Mouse (Mus musculus): ENCODE results near the gene Utp4. TPM values are rescaled to one million over a fixed set of nuclear protein-coding genes. Genes with fewer than 3 reads are reported as not detected.
A peak's percentile ranks its signal among the peaks of the same experiment; 100 is the strongest.
"Not testable (repeated sequence)": the region's sequence is repeated elsewhere in the genome, so short reads cannot be mapped to it uniquely, and the experiment has no call there.

Utp4 gene
- polyA plus RNA-seq, 1 experiment, result 46.9 TPM

GRCm38 (mm10) chr8:106871931-106872371, 21.5 kb upstream of the Utp4 start:
- Histone ChIP-seq H3K4me3 (ENCODE audit: insufficient read depth, low read length) (no peak overlapping the region), H3K4me1 (ENCODE audit: control insufficient read depth, insufficient read depth, low read length) (0 out of 2 replicates have a peak, but pooled peaks cover 3% of the 10 kb centered on the region), H3K27ac (ENCODE audit: insufficient read depth, low read length) (no peak overlapping the region)
- TF ChIP-seq POLR2A (IDR thresholded peaks at IDR 0.05; ENCODE audit: low read depth, low read length) (no peak), CTCF (IDR thresholded peaks at IDR 0.05; ENCODE audit: borderline replicate concordance, insufficient read depth, low read length) (no peak)

DNA sequence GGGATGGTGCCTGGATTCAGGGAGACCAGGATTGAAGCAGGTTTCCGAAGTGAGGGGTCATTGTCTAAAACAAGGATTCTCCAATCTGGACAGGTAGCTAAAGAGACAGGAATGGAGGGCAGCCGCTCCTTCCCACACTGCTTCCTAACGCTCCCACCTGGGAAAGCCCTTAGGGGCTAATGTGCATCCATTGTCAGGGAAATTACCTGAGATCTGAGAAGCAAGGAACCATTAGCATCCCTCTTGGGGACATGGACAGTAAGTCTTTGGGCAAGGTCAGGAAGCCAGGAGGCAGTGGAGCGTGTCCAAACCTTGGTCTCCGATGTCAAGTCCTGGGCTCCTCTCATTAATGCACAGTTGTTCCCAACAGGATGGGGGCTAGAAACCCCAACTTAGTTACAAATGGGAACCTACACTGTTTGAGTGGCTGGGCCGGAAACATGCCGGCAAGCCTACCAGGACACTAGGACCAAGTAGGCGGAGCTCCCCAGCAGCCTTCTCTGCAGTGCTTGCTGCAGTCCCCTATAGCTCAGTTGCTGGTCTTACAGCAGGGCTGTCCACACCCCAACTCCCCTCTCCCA, 20.9 kb upstream of the Utp4 start:
- H3K27ac ChIP-seq (ENCODE audit: insufficient read depth, low read length), result no peak overlapping the region
- H3K4me3 ChIP-seq (ENCODE audit: insufficient read depth, low read length), result no peak overlapping the region
- TF ChIP-seq CTCF (IDR thresholded peaks at IDR 0.05; ENCODE audit: borderline replicate concordance, insufficient read depth, low read length) (no peak), POLR2A (IDR thresholded peaks at IDR 0.05; ENCODE audit: low read depth, low read length) (no peak)
- H3K4me1 ChIP-seq (ENCODE audit: control insufficient read depth, insufficient read depth, low read length), result 0 out of 2 replicates have a peak, but pooled peaks cover 3% of the 10 kb centered on the region

GRCm38 (mm10) chr8:106880121-106880707, 13.2 kb upstream of the Utp4 start:
- H3K27ac ChIP-seq (ENCODE audit: insufficient read depth, low read length), result no peak overlapping the region
- no peaks in the 10 kb centered on the region for H3K4me1 ChIP-seq (ENCODE audit: control insufficient read depth, insufficient read depth, low read length)
- TF ChIP-seq POLR2A (IDR thresholded peaks at IDR 0.05; ENCODE audit: low read depth, low read length) (no peak), CTCF (IDR thresholded peaks at IDR 0.05; ENCODE audit: borderline replicate concordance, insufficient read depth, low read length) (no peak)
- no peak overlapping the region for H3K4me3 ChIP-seq (ENCODE audit: insufficient read depth, low read length)

DNA sequence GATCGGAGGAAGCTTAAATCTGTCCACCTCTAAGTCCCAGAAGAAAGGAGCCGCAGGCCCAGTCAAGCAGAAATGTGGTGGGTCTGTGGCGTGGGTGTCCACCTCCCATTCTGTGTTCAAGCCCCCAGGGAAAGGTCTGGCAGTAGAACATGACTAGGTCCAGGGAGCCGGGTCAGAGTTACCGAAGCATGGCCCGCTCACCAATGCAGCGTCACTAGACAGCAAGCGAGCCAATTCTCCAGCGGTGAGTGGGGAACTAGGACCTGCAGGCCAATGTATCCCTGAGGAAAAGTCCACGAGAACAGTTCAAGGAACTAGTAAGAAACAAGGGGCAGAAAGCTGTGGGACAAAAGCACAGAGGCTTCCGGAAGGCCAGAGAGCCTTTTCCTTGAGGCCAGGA, 9.3 kb upstream of the Utp4 start:
- H3K27ac ChIP-seq (ENCODE audit: insufficient read depth, low read length); H3K4me1 ChIP-seq (ENCODE audit: control insufficient read depth, insufficient read depth, low read length); H3K4me3 ChIP-seq (ENCODE audit: insufficient read depth, low read length): not testable (repeated sequence)

DNA sequence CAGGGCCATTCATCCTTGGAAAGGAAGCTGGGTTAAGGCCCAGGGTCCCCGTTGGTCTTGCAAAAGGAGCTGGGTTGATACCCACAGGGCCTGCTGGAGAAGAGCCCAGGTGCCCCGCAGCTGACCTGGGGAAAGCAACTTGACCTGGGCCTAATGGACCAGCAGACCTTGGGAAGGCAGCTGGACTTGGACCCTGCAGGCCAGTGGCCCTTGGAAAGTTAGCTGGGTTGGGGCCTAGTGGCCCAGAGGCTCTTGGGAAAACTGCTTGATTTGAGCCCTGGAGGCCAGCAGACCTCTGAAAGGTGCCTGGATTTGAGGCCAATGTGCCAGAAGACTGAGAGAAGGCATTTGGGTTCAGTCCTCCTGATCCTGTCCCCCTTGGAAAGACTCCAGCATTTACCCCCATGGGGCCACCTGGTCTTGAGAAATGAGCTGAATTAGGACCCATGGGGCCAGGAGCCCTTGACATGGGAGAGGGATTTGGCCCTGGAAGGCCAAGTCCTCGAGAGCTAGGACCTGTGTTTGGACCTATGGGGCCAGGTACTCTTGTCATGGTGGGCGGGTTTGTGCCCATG, 8.5 kb upstream of the Utp4 start:
- not testable (repeated sequence) for H3K4me1 ChIP-seq (ENCODE audit: control insufficient read depth, insufficient read depth, low read length); H3K27ac ChIP-seq (ENCODE audit: insufficient read depth, low read length); H3K4me3 ChIP-seq (ENCODE audit: insufficient read depth, low read length)

DNA sequence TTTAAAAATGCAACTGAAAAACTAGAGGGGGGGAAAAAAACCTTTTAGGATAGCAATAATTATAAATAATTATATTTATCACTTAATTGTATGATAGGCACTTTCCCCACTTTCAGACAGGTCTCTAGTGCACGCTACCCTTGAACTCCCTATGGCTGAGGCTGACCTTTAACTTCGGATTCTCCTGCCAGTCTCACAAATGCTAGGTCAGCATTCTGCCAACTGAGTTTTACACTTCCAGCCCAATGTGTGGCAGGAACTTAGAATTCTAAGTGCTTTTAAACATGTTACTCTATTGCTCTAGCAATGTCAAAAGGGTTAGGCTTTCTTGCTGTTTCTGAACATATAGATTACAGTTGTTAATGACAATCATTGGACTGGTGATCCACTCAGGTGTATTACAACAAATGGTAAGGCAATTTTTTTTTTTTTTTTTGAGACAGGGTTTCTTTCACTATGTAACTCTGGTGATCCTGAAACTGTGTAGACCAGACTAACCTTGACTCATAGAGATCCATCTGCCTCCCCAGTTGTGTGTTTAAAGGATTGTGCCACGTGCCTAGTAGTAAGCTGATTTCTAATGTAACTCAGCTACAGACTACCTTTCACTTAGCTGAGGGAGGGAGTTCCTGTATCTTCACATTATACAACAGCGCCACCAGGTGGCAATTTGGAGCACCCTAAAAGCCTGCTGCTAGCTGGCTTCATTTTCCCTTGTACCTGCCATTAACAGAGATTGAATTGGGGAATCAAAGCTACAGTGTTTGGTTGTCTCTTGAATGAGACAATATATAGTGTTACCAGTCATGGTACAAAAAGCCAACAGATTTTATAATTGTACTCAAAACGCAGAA, 5.9 kb upstream of the Utp4 start:
- Histone ChIP-seq H3K4me1 (ENCODE audit: control insufficient read depth, insufficient read depth, low read length) (peaks cover 15% of the 10 kb centered on the region), H3K27ac (ENCODE audit: insufficient read depth, low read length) (no peak overlapping the region), H3K4me3 (ENCODE audit: insufficient read depth, low read length) (no peak overlapping the region)
- TF ChIP-seq POLR2A (IDR thresholded peaks at IDR 0.05; ENCODE audit: low read depth, low read length), result no peak
- peak; percentile 40; the same call in 1 of the 2 replicates for TF ChIP-seq CTCF (IDR thresholded peaks at IDR 0.05; ENCODE audit: borderline replicate concordance, insufficient read depth, low read length)

DNA sequence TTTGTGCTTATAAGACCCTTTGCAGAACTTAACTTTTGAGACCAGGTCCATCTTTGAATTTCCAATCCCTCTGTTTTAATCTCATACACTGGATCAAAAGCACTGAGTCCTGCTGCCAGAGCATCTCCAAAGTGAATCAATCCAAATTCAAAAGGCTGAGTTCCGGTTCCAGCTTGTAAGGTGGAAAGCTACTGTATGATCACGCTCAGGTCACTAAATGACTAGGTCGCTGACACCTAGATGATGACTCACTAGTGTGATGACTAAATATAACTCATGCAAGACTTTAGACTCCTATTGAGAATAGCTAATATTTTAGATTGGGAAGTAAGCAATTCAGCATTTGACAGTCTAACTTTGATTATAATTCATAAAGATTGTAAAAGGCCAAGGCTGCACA, 4.6 kb upstream of the Utp4 start:
- TF ChIP-seq POLR2A (IDR thresholded peaks at IDR 0.05; ENCODE audit: low read depth, low read length) (no peak), CTCF (IDR thresholded peaks at IDR 0.05; ENCODE audit: borderline replicate concordance, insufficient read depth, low read length) (no peak)
- Histone ChIP-seq H3K4me1 (ENCODE audit: control insufficient read depth, insufficient read depth, low read length) (peaks cover 15% of the 10 kb centered on the region), H3K27ac (ENCODE audit: insufficient read depth, low read length) (no peak overlapping the region), H3K4me3 (ENCODE audit: insufficient read depth, low read length) (no peak overlapping the region)

GRCm38 (mm10) chr8:106892210-106892805, 1.1 kb upstream of the Utp4 start:
- no peak for TF ChIP-seq CTCF (IDR thresholded peaks at IDR 0.05; ENCODE audit: borderline replicate concordance, insufficient read depth, low read length)
- peak; percentile 30; the same call in 1 of the 2 replicates for TF ChIP-seq POLR2A (IDR thresholded peaks at IDR 0.05; ENCODE audit: low read depth, low read length)
- H3K4me3 ChIP-seq (ENCODE audit: insufficient read depth, low read length), result peak overlapping the region; percentile 99
- peaks cover 20% of the 10 kb centered on the region for H3K4me1 ChIP-seq (ENCODE audit: control insufficient read depth, insufficient read depth, low read length)
- peak overlapping the region; percentile 87 for H3K27ac ChIP-seq (ENCODE audit: insufficient read depth, low read length)

- TF ChIP-seq POLR2A (IDR thresholded peaks at IDR 0.05; ENCODE audit: low read depth, low read length) (no peak), CTCF (IDR thresholded peaks at IDR 0.05; ENCODE audit: borderline replicate concordance, insufficient read depth, low read length) (no peak)
- H3K27ac ChIP-seq (ENCODE audit: insufficient read depth, low read length), result peak overlapping the region; percentile 87
- H3K4me3 ChIP-seq (ENCODE audit: insufficient read depth, low read length), result peak overlapping the region; percentile 99
- H3K4me1 ChIP-seq (ENCODE audit: control insufficient read depth, insufficient read depth, low read length), result peaks cover 20% of the 10 kb centered on the region
These were observed 507 bp upstream of the Utp4 start for GRCm38 (mm10) chr8:106892806-106893451.

All from embryonic fibroblast, embryonic 13.5 days (primary cell).